Mouse (Mus musculus) lung, postnatal 0 days (tissue): ENCODE measurements around the gene Oprm1.

Source experiments
- CTCF ChIP-seq: IDR thresholded peaks from 2 replicates; pipeline ENCODE4 v1.5.1; 2016; ENCODE audit warnings: antibody characterized with exemption, mild to moderate bottlenecking
- EP300 ChIP-seq: IDR thresholded peaks from 2 replicates; pipeline ENCODE4 v1.6.1; 2016; ENCODE audit warnings: antibody characterized with exemption, mild to moderate bottlenecking, control low read depth

GRCm38 (mm10) chr10:7063752-7064457 is 305.6 kb downstream of the Oprm1 start:
- no peak for TF ChIP-seq CTCF
- TF ChIP-seq EP300: no peak
